Comparison of ENCODE assay signal across 11 mouse cellular contexts in genomic region chr10:93945843-93946499, GRCm38 (mm10). TPM values are rescaled to one million over a fixed set of nuclear protein-coding genes. Genes with fewer than 3 reads are reported as not detected.
DNase-seq lines count a peak whose midpoint lies in the region; ATAC-seq and TF ChIP-seq lines count a peak whose summit lies in the region.
"Had no signal": no experiment of that assay in that cellular context is flagged by ENCODE, and none has a peak within 500 bp of the region (broad histone marks: within the 10 kb centered on the region; RNA-seq: fewer than 3 reads in every experiment).

No protein-coding gene starts in this region.

- no peak for TF ChIP-seq CTCF in liver, postnatal 0 days (IDR thresholded peaks at IDR 0.05; ENCODE audit: low read depth)

- peak; percentile 52 for ATAC-seq in hindbrain, embryonic 16.5 days
- ATAC-seq in hindbrain, embryonic 14.5 days (ENCODE audit: low FRiP score) = no peak
- ATAC-seq in common myeloid progenitor, adult 5-6 weeks (replicated peaks; ENCODE audit: low read depth, poor library complexity, severe bottlenecking) = 0 out of 2 replicates have a peak, but pooled peaks have one; percentile 24
- ATAC-seq in liver, postnatal 0 days = peak; percentile 94

- H3K9ac ChIP-seq in hindbrain, embryonic 16.5 days (ENCODE audit: low read depth, low read length) = no peak overlapping the region
- no peak overlapping the region for H3K9ac ChIP-seq in hindbrain, embryonic 14.5 days
- H3K9ac ChIP-seq in liver, postnatal 0 days (replicated peaks) = no peak overlapping the region
- H3K9ac ChIP-seq: embryonic facial prominence, embryonic 12.5 days; forebrain, postnatal 0 days; lung, embryonic 15.5 days had no signal

- intact Hi-C loops in heart, postnatal 10 days (cut with DNase I) = loop anchor here (2.0 to 10.0 kb wide), 3 partner anchors 86 to 659 kb away; no protein-coding TSS in a partner anchor

- no peaks in the 10 kb centered on the region for H3K27me3 ChIP-seq in hindbrain, embryonic 16.5 days (replicated peaks; ENCODE audit: control insufficient read depth, insufficient read depth, low read length)
- no peaks in the 10 kb centered on the region for H3K27me3 ChIP-seq in hindbrain, embryonic 14.5 days (ENCODE audit: control insufficient read depth, insufficient read depth, low read length)
- no peaks in the 10 kb centered on the region for H3K27me3 ChIP-seq in liver, postnatal 0 days (ENCODE audit: insufficient read depth, low read length)
- H3K27me3 ChIP-seq: embryonic facial prominence, embryonic 12.5 days; lung, embryonic 15.5 days had no signal

- WGBS in hindbrain, embryonic 16.5 days = 62% methylated on average over 9 of the region's 9 CpGs
- 68% methylated on average over 9 of the region's 9 CpGs for WGBS in hindbrain, embryonic 14.5 days
- 48% methylated on average over 9 of the region's 9 CpGs for WGBS in liver, postnatal 0 days (ENCODE audit: insufficient replicate concordance)

- H3K9me3 ChIP-seq in hindbrain, embryonic 16.5 days (ENCODE audit: control insufficient read depth, low read length) = no peaks in the 10 kb centered on the region
- no peaks in the 10 kb centered on the region for H3K9me3 ChIP-seq in hindbrain, embryonic 14.5 days (ENCODE audit: control insufficient read depth, low read length)
- no peaks in the 10 kb centered on the region for H3K9me3 ChIP-seq in liver, postnatal 0 days (ENCODE audit: low read length)
- H3K9me3 ChIP-seq: embryonic facial prominence, embryonic 12.5 days; lung, embryonic 15.5 days had no signal

- TF ChIP-seq EP300 in liver, postnatal 0 days (IDR thresholded peaks at IDR 0.05; ENCODE audit: low read depth) = 0 out of 2 replicates have a peak, but pooled peaks have one; percentile 17

- peaks cover 2% of the 10 kb centered on the region; the same call in 1 of the 2 replicates for H3K4me1 ChIP-seq in hindbrain, embryonic 16.5 days (ENCODE audit: control insufficient read depth, insufficient read depth, low read depth, low read length)
- H3K4me1 ChIP-seq in hindbrain, embryonic 14.5 days (replicated peaks; ENCODE audit: control insufficient read depth, insufficient read depth, low read length) = no peaks in the 10 kb centered on the region
- H3K4me1 ChIP-seq in liver, postnatal 0 days (ENCODE audit: insufficient read depth) = peaks cover 15% of the 10 kb centered on the region
- H3K4me1 ChIP-seq: embryonic facial prominence, embryonic 12.5 days had no signal

- no peak overlapping the region for H3K4me3 ChIP-seq in hindbrain, embryonic 16.5 days (ENCODE audit: low read length)
- H3K4me3 ChIP-seq in hindbrain, embryonic 14.5 days (replicated peaks; ENCODE audit: low read length) = no peak overlapping the region
- H3K4me3 ChIP-seq in liver, postnatal 0 days (ENCODE audit: low read depth, low read length) = 0 out of 2 replicates have a peak overlapping the region, but pooled peaks have one; percentile 4
- H3K4me3 ChIP-seq: embryonic facial prominence, embryonic 12.5 days; lung, embryonic 15.5 days had no signal

- no peak for DNase-seq in hindbrain, embryonic 14.5 days (ENCODE audit: low spot score)
- peak; percentile 61 for DNase-seq in 416B (ENCODE audit: low read depth)
- DNase-seq in liver, postnatal 0 days = peak; percentile 32
- DNase-seq in adipocyte (ENCODE audit: low spot score) = no peak
- DNase-seq in heart, postnatal 10 days = no peak
- DNase-seq in B cell, adult 2 months = no peak

- no peak overlapping the region for H3K27ac ChIP-seq in hindbrain, embryonic 16.5 days (ENCODE audit: low read depth, low read length)
- H3K27ac ChIP-seq in hindbrain, embryonic 14.5 days = no peak overlapping the region
- peak overlapping the region; percentile 66 for H3K27ac ChIP-seq in liver, postnatal 0 days (ENCODE audit: low read depth)
- H3K27ac ChIP-seq: embryonic facial prominence, embryonic 12.5 days; lung, embryonic 15.5 days had no signal

- no peaks in the 10 kb centered on the region for H3K36me3 ChIP-seq in hindbrain, embryonic 16.5 days (ENCODE audit: control insufficient read depth, insufficient read depth, low read length)
- H3K36me3 ChIP-seq in hindbrain, embryonic 14.5 days (replicated peaks; ENCODE audit: control insufficient read depth, insufficient read depth) = no peaks in the 10 kb centered on the region
- no peaks in the 10 kb centered on the region for H3K36me3 ChIP-seq in liver, postnatal 0 days (replicated peaks; ENCODE audit: insufficient read depth, low read length)
- H3K36me3 ChIP-seq: embryonic facial prominence, embryonic 12.5 days; lung, embryonic 15.5 days had no signal

- no peak overlapping the region for H3K4me2 ChIP-seq in hindbrain, embryonic 16.5 days (ENCODE audit: low read length)
- no peak overlapping the region for H3K4me2 ChIP-seq in hindbrain, embryonic 14.5 days (replicated peaks)
- H3K4me2 ChIP-seq in liver, postnatal 0 days (ENCODE audit: low read depth, low read length) = peak overlapping the region; percentile 54
- H3K4me2 ChIP-seq: embryonic facial prominence, embryonic 12.5 days; lung, embryonic 15.5 days had no signal

RNA-seq across cellular contexts. Expression of gene Metap2, which starts 49.1 kb away (rescaled TPM):
- 138 and 152 TPM in 2 replicates for polyA plus RNA-seq in hindbrain, embryonic 16.5 days (2015; fragmentation: Nextera tagmentation; extraction: Ambion mirVana)
- 153 and 161 TPM in 2 replicates for polyA plus RNA-seq in hindbrain, embryonic 14.5 days (2014; fragmentation: Nextera tagmentation; extraction: Ambion mirVana)
- total RNA-seq in common myeloid progenitor, adult 5-6 weeks (2017) = 394 and 436 TPM in 2 replicates
- 140 and 150 TPM in 2 replicates for polyA plus RNA-seq in liver, postnatal 0 days (2015; fragmentation: Nextera tagmentation; extraction: Ambion mirVana)
- total RNA-seq in heart, postnatal 10 days (2021) = 100 to 1,000 TPM; 150 to 156 TPM

Comparison
In these comparisons a context has a peak if more than half of its experiments do, and no peak if none do; other contexts are left out.
1. DNase-seq: peak in 416B (single experiment) and liver, postnatal 0 days (single experiment); none in hindbrain, embryonic 14.5 days (single experiment), adipocyte (single experiment), heart, postnatal 10 days (0 of 2) and B cell, adult 2 months (0 of 2).